In genomic region chr11:120216540-120217324, GRCm38 (mm10) we compare ENCODE assay signal across 8 mouse cellular contexts. TPM values are rescaled to one million over a fixed set of nuclear protein-coding genes. Genes with fewer than 3 reads are reported as not detected.
DNase-seq lines count a peak whose midpoint lies in the region; ATAC-seq lines count a peak whose summit lies in the region.

No protein-coding gene starts in this region.

- H3K4me2 ChIP-seq in heart, embryonic 13.5 days = peak overlapping the region; percentile 27
- peak overlapping the region; percentile 0 for H3K4me2 ChIP-seq in midbrain, embryonic 14.5 days (ENCODE audit: low read length)

- H3K4me1 ChIP-seq in heart, embryonic 13.5 days = peaks cover 67% of the 10 kb centered on the region
- peaks cover 30% of the 10 kb centered on the region for H3K4me1 ChIP-seq in midbrain, embryonic 14.5 days (ENCODE audit: control insufficient read depth, insufficient read depth, low read length)

- ATAC-seq in heart, embryonic 13.5 days (ENCODE audit: extremely low read depth, insufficient number of reproducible peaks, low FRiP score, low TSS enrichment) = peak; percentile 20; the same call in 1 of the 2 replicates
- ATAC-seq in midbrain, embryonic 14.5 days (ENCODE audit: low FRiP score, low TSS enrichment) = peak; percentile 90
- no peak for ATAC-seq in inflammation-experienced regulatory T-cells, adult 6 months

- peaks cover 7% of the 10 kb centered on the region; the same call in 1 of the 2 replicates for H3K36me3 ChIP-seq in heart, embryonic 13.5 days
- H3K36me3 ChIP-seq in midbrain, embryonic 14.5 days (ENCODE audit: control insufficient read depth, insufficient read depth, low read length) = no peaks in the 10 kb centered on the region

- H3K4me3 ChIP-seq in heart, embryonic 13.5 days = no peak overlapping the region
- H3K4me3 ChIP-seq in midbrain, embryonic 14.5 days (replicated peaks; ENCODE audit: low read depth, low read length) = no peak overlapping the region

- 12% methylated on average over 11 of the region's 11 CpGs for WGBS in heart, embryonic 13.5 days
- 4% methylated on average over 11 of the region's 11 CpGs for WGBS in midbrain, embryonic 14.5 days

- peak overlapping the region; percentile 94 for H3K27ac ChIP-seq in heart, embryonic 13.5 days (replicated peaks)
- peak overlapping the region; percentile 85 for H3K27ac ChIP-seq in midbrain, embryonic 14.5 days (replicated peaks; ENCODE audit: low read depth, low read length)

- peaks cover 6% of the 10 kb centered on the region; the same call in 1 of the 2 replicates for H3K9me3 ChIP-seq in heart, embryonic 13.5 days
- 0 out of 2 replicates have a peak, but pooled peaks cover 4% of the 10 kb centered on the region for H3K9me3 ChIP-seq in midbrain, embryonic 14.5 days (ENCODE audit: control insufficient read depth, low read length)

- H3K9ac ChIP-seq in heart, embryonic 13.5 days = peak overlapping the region; percentile 68
- H3K9ac ChIP-seq in midbrain, embryonic 14.5 days (replicated peaks; ENCODE audit: low read length) = peak overlapping the region; percentile 4; the same call in 1 of the 2 replicates

- no peaks in the 10 kb centered on the region for H3K27me3 ChIP-seq in heart, embryonic 13.5 days (replicated peaks)
- no peaks in the 10 kb centered on the region for H3K27me3 ChIP-seq in midbrain, embryonic 14.5 days (ENCODE audit: control insufficient read depth, insufficient read depth, low read length)

- DNase-seq in heart, adult 11 months = peak; percentile 94
- DNase-seq in heart, adult 9 months (ENCODE audit: low spot score in 2 of 2) = no peak
- DNase-seq in kidney, postnatal 36 days = peak; percentile 36 to 56
- peak; percentile 94 for DNase-seq in midbrain, embryonic 14.5 days
- DNase-seq in layer of hippocampus, adult 8-10 months (ENCODE audit: low spot score in 2 of 2) = no peak
- DNase-seq in cerebellum, adult 9-10 months = no peak

RNA-seq across cellular contexts. Expression of gene Bahcc1, which starts 16.0 kb away (rescaled TPM):
- polyA plus RNA-seq in heart, embryonic 13.5 days (2015; fragmentation: Nextera tagmentation; extraction: Ambion mirVana) = 4.4 and 5.2 TPM in 2 replicates
- 20.0 and 25.9 TPM in 2 replicates for polyA plus RNA-seq in midbrain, embryonic 14.5 days (2014; fragmentation: Nextera tagmentation; extraction: Ambion mirVana)
- 10 to 100 TPM; 20.0 to 23.4 (median 21.4) TPM for total RNA-seq in layer of hippocampus, adult 8-10 months (2022)
- not detected for polyA plus RNA-seq in inflammation-experienced regulatory T-cells, adult 6 months (2017; shearing (Covaris generic))

Comparison
In these comparisons a context has a peak if more than half of its experiments do, and no peak if none do; other contexts are left out.
1. DNase-seq: peak in heart, adult 11 months (single experiment), kidney, postnatal 36 days (2 of 2) and midbrain, embryonic 14.5 days (single experiment); none in heart, adult 9 months (0 of 2), layer of hippocampus, adult 8-10 months (0 of 2) and cerebellum, adult 9-10 months (single experiment).